Mouse (Mus musculus) hindbrain, postnatal 0 days (tissue): ENCODE results near the gene Gm42688. TPM values are rescaled to one million over a fixed set of nuclear protein-coding genes. Genes with fewer than 3 reads are reported as not detected.
A peak's percentile ranks its signal among the peaks of the same experiment; 100 is the strongest.

Source experiments
- ATAC-seq: fragments of 200-750 bp; cut with Nextera tagmentation; 2 replicates; pipeline ENCODE4 v1.8.0; 2017; ENCODE audit warnings: mild to moderate bottlenecking, moderate TSS enrichment, moderate library complexity
- DNase-seq: peaks from one replicate; pipeline ENCODE4 v3.0.0-alpha.2; 2015; ENCODE audit warnings: low spot score
- H3K27ac ChIP-seq: fragments of 300-500 bp; sonication (generic); 2 replicates; pipeline ENCODE4 v1.5.1; 2014; ENCODE audit warnings: mild to moderate bottlenecking
- H3K27me3 ChIP-seq: fragments of 300-500 bp; sonication (generic); 2 replicates; pipeline ENCODE4 v1.6.1; 2014; ENCODE audit warnings: low read length, mixed read lengths; ENCODE audit not compliant: insufficient read depth
- H3K36me3 ChIP-seq: fragments of 300-500 bp; sonication (generic); 2 replicates; pipeline ENCODE4 v1.6.1; 2014; ENCODE audit warnings: low read length, mixed read lengths; ENCODE audit not compliant: insufficient read depth
- H3K4me1 ChIP-seq: fragments of 300-500 bp; sonication (generic); 2 replicates; pipeline ENCODE4 v1.6.1; 2014; ENCODE audit warnings: antibody characterized with exemption, low read length, mixed read lengths; ENCODE audit not compliant: insufficient read depth
- H3K4me2 ChIP-seq: fragments of 300-500 bp; sonication (generic); 2 replicates; pipeline ENCODE4 v1.6.1; 2014; ENCODE audit warnings: low read depth, mild to moderate bottlenecking, low read length, moderate library complexity, mixed read lengths
- H3K4me3 ChIP-seq: fragments of 300-500 bp; sonication (generic); 2 replicates; pipeline ENCODE4 v1.5.1; 2014; ENCODE audit warnings: low read length
- H3K9ac ChIP-seq: fragments of 300-500 bp; sonication (generic); replicated peaks from 2 replicates; pipeline ENCODE4 v1.6.1; 2014; ENCODE audit warnings: mild to moderate bottlenecking, low read length, moderate library complexity, mixed read lengths
- H3K9me3 ChIP-seq: fragments of 300-500 bp; sonication (generic); 2 replicates; pipeline ENCODE4 v1.6.1; 2016; ENCODE audit warnings: low read length, mixed read lengths
- CTCF ChIP-seq: IDR thresholded peaks from 2 replicates; pipeline ENCODE4 v1.5.1; 2016; ENCODE audit warnings: antibody characterized with exemption, control low read depth, low read depth
- WGBS: fragments of 180-500 bp; shearing (Covaris S2); extraction: QIAGEN DNeasy Blood & Tissue Kit; methylation state at CpG from one replicate; pipeline ENCODE4 v1.1.7; 2014; 5-methylcytosine and 5-hydroxymethylcytosine counted together
- polyA plus RNA-seq: library from polyadenylated mRNA; unstranded; fragments of >200 nt; fragmentation: Nextera tagmentation; extraction: Ambion mirVana; gene quantifications from 2 replicates; pipeline ENCODE4 v1.2.1, GENCODE M21; 2015
- total RNA-seq: library from RNA; depleted of rRNA; stranded (reverse); fragments of >200 nt; gene quantifications from 2 replicates; pipeline ENCODE4 v1.2.3, GENCODE M21; 2014

Gm42688 gene
- total and polyA plus RNA-seq, 2 experiments from 2014 or later, result 3.7 to 4.3 TPM

DNA sequence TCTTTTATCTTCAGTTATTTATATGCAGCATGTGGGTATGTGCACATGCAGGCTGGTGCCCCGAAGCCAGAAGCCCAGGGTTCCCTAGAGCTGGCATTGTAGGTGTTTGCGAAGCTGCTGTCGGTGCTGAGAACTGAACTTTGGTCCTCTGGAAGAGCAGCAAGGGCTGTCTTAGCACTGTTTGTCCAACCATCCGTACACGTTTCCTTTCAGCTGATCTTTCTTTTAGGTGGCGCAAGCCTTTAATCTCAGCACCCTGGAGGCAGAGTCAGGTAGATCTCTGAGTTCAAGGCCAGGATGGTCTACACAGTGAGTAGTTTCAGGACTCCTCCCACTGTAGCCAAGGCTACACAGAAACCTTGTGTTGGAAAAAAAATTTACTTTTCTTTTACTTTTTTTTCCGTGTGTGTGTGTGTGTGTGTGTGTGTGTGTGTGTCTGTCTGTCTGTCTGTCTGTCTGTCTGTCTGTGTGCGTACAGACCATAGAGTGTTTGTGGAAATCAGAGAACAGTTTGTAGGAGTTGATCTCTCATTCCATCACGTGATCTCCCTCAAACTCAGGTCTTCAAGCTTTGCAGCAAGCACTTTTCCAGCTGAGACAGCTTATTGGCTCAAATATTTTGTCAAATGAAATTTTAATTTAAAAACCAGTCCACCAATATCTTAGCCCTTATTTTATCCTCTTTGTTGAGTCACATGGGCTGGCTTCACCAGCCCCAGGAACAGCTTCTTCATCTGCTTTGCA, 30.9 kb downstream of the Gm42688 start:
- ATAC-seq (no peak), DNase-seq (no peak)
- no peak for TF ChIP-seq CTCF
- H3K27ac ChIP-seq, result no peak overlapping the region
- no peak overlapping the region for H3K4me2 ChIP-seq
- no peaks in the 10 kb centered on the region for H3K36me3 ChIP-seq
- no peaks in the 10 kb centered on the region for H3K27me3 ChIP-seq
- WGBS, result 85% methylated on average over 9 of the region's 9 CpGs
- no peak overlapping the region for H3K4me3 ChIP-seq
- no peaks in the 10 kb centered on the region for H3K9me3 ChIP-seq
- H3K4me1 ChIP-seq, result 0 out of 2 replicates have a peak, but pooled peaks cover 6% of the 10 kb centered on the region
- no peak overlapping the region for H3K9ac ChIP-seq

DNA sequence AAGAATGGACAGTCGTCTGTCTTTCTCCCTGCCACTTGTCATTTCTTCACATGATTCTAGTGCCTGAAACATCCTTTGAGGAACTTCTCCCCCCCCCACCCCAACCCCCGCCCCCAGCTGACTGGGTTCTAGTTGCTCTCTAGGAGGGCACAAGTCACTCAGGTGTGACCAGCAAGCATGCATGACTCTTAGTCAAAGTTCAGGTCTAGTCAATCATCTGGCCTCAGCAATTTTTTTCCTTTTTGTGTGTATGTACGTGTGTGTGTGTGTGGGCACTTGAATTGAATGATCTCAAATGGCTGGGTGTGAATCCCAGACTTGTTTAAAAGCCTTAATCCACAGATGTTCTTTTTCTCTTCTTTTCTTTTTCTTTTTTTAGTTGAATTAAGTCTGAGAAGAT, 32.8 kb downstream of the Gm42688 start:
- no peak for TF ChIP-seq CTCF
- DNase-seq (no peak), ATAC-seq (no peak)
- no peak overlapping the region for H3K27ac ChIP-seq
- H3K4me1 ChIP-seq, result 0 out of 2 replicates have a peak, but pooled peaks cover 8% of the 10 kb centered on the region
- whole genome bisulfite sequencing, result 72% methylated on average over 3 of the region's 3 CpGs
- no peaks in the 10 kb centered on the region for H3K36me3 ChIP-seq
- H3K9me3 ChIP-seq, result no peaks in the 10 kb centered on the region
- H3K27me3 ChIP-seq, result no peaks in the 10 kb centered on the region
- H3K4me3 ChIP-seq, result no peak overlapping the region
- no peak overlapping the region for H3K4me2 ChIP-seq
- H3K9ac ChIP-seq, result no peak overlapping the region

DNA sequence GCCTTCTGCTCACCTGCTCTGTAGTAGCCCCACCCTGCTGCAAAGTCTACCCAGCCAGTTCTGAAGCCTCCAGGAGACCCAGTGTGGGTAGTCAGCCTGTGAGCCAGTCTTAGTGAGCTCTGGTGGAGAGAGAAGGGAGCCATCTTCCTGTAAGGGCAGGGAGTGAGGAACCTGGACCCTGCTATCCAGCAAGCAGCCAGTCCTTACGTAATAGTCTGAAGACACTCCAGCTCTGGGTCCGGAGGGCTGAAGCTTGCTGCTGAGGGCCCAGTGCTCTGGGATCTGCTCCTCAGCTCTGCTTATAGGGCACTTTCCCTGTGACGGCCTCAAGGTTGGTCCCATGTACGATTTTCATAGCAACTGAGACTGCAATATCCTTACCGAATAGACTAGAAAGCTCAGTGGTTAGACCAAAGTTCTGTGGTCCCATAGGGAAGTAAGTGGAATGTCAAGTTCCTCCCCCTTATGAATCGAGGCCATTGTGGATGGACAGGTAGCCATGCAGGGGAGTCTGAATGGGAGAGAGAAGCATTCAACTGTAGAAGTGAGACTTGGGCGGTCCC, 33.6 kb downstream of the Gm42688 start, which contains the start of gene Rtkn:
Gene Rtkn, plus strand, starts transcription at position 513 of the 563 bp plus-strand sequence.
- Histone ChIP-seq H3K4me3 (peak within 1 kb of the TSS; percentile 21), H3K4me1 (0 out of 2 replicates have a peak, but pooled peaks cover 8% of the 10 kb centered on the region), H3K9me3 (no peaks in the 10 kb centered on the region), H3K4me2 (peak within 1 kb of the TSS; percentile 55), H3K36me3 (no peaks in the 10 kb centered on the region), H3K9ac (no peak within 1 kb of the TSS; the same call in 1 of the 2 replicates), H3K27ac (peak within 1 kb of the TSS; percentile 89; the same call in 1 of the 2 replicates), H3K27me3 (no peaks in the 10 kb centered on the region)
- 61% methylated on average over 7 of the region's 7 CpGs for WGBS
- ATAC-seq (no peak), DNase-seq (no peak)
- TF ChIP-seq CTCF, result no peak

DNA sequence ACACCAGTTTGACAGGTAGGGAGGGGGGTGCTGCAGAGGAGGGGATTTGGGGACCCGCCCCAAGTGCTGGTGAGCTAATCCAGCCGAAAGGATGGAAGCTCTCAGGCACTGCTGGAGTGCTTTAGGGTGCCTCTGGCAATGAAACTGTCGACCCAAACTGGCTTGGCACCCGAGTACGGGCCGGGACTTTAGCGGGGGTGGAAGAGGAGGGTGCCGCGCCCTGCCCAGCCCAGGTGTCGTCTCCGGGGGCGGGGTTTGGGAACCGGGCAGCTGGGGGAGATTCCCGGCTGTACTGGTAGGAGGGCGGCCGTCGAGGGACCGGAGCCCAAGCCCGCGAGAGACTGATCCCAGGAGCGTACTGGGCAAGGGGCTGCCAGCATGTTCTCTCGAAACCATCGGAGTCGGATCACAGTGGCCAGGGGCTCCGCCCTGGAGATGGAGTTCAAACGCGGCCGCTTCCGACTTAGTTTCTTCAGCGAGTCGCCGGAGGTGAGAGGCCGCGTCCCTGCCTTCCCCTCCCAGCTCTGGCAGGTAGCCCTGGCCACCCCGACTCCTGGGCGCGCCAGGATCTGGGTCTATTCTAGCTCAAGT, 34.2 kb downstream of the Gm42688 start:
- peak overlapping the region; percentile 55 for H3K4me2 ChIP-seq
- 0 out of 2 replicates have a peak, but pooled peaks cover 8% of the 10 kb centered on the region for H3K4me1 ChIP-seq
- no peak for TF ChIP-seq CTCF
- 8% methylated on average over 37 of the region's 37 CpGs for WGBS
- peak overlapping the region; percentile 21 for H3K4me3 ChIP-seq
- ATAC-seq (no peak), DNase-seq (no peak)
- H3K9ac ChIP-seq, result no peak overlapping the region
- H3K27ac ChIP-seq, result 0 out of 2 replicates have a peak overlapping the region, but pooled peaks have one; percentile 89
- H3K27me3 ChIP-seq, result no peaks in the 10 kb centered on the region
- H3K36me3 ChIP-seq, result no peaks in the 10 kb centered on the region
- no peaks in the 10 kb centered on the region for H3K9me3 ChIP-seq

DNA sequence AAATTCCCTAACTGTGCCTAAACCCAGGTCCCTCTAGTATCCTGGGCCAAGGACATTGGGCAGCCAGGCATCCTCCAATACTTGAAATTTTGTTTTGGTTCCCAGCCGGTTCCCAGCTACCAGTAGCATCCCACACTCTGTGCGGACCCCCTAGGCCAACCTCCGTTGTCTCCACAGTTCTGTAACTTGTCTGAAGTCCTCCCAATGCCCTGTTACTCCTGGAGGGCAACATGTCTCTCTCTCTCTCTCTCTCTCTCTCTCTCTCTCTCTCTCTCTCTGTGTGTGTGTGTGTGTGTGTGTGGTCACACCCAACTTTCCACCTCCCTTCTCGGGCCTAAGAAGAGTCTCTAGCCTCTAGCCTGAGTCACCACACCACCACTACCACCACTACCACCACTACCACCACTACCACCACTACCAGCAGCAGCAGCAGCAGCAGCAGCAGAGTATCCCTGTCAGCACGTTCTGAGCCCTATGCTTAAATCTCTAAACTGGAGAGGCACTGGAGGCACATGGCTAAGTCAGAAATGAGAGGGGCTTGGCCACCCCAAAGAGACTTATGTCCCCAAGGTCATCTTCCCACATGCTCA, 35.0 kb downstream of the Gm42688 start:
- H3K27me3 ChIP-seq, result no peaks in the 10 kb centered on the region
- peak overlapping the region; percentile 89 for H3K27ac ChIP-seq
- 0 out of 2 replicates have a peak, but pooled peaks cover 8% of the 10 kb centered on the region for H3K4me1 ChIP-seq
- WGBS, result 19% methylated on average over 5 of the region's 5 CpGs
- ATAC-seq (peak; percentile 3; the same call in 1 of the 2 replicates), DNase-seq (no peak)
- peak overlapping the region; percentile 28 for H3K4me3 ChIP-seq
- H3K4me2 ChIP-seq, result peak overlapping the region; percentile 55
- H3K9me3 ChIP-seq, result no peaks in the 10 kb centered on the region
- no peak for TF ChIP-seq CTCF
- H3K9ac ChIP-seq, result peak overlapping the region; percentile 46
- H3K36me3 ChIP-seq, result no peaks in the 10 kb centered on the region

DNA sequence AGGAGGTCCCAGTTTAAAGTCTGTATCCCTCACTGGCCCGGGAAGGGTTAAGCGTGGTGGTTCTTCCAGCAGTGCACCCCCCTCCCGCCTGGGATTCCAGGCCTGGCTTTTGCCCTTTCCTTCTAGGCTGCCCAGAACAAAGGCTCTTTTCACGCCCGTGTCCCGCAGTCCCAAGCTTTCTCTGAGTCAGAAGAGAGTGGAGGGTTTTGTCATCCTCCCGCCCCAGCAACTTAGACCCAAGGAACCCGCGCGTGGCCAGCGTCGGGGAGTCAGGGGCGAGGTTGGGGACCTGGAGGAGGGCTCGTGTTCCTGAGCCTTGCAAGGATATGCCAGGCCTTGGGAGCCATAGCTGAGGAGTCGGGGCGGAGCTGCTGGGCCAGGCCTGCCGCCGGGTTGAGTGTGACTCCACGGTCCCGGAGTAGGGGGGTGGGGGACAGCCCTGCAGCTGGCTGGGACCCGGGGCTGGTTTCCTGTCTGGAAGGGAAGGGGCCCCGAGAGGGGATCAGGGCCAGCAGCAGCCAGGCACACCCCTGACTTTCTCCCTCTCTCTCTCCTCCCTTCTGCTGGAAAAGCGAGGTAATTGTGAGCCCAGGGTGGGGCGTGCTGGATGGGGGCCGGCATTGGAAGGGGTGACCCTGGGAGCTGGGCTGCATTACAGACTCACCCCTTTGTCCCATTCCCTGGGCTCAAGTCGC, 35.6 kb downstream of the Gm42688 start:
- Histone ChIP-seq H3K4me2 (peak overlapping the region; percentile 55), H3K9ac (peak overlapping the region; percentile 46), H3K4me1 (peaks cover 12% of the 10 kb centered on the region; the same call in 1 of the 2 replicates), H3K27ac (peak overlapping the region; percentile 89), H3K4me3 (peak overlapping the region; percentile 28), H3K27me3 (no peaks in the 10 kb centered on the region), H3K36me3 (no peaks in the 10 kb centered on the region), H3K9me3 (no peaks in the 10 kb centered on the region)
- 2% methylated on average over 25 of the region's 26 CpGs for WGBS
- ATAC-seq (peak; percentile 76), DNase-seq (peak; percentile 71)
- no peak for TF ChIP-seq CTCF
